Mouse (Mus musculus) lung, adult 18-20 months (tissue): Measurements from ENCODE around the gene Txlnb.
"Not testable (repeated sequence)": the region's sequence is repeated elsewhere in the genome, so short reads cannot be mapped to it uniquely, and the experiment has no call there.

Source experiments
- DNase-seq, 2 experiments: peaks; one replicate each; pipeline ENCODE4 v3.0.0; 2022; ENCODE audit warnings: mixed read lengths in 2 of 2

Gene Txlnb

DNA sequence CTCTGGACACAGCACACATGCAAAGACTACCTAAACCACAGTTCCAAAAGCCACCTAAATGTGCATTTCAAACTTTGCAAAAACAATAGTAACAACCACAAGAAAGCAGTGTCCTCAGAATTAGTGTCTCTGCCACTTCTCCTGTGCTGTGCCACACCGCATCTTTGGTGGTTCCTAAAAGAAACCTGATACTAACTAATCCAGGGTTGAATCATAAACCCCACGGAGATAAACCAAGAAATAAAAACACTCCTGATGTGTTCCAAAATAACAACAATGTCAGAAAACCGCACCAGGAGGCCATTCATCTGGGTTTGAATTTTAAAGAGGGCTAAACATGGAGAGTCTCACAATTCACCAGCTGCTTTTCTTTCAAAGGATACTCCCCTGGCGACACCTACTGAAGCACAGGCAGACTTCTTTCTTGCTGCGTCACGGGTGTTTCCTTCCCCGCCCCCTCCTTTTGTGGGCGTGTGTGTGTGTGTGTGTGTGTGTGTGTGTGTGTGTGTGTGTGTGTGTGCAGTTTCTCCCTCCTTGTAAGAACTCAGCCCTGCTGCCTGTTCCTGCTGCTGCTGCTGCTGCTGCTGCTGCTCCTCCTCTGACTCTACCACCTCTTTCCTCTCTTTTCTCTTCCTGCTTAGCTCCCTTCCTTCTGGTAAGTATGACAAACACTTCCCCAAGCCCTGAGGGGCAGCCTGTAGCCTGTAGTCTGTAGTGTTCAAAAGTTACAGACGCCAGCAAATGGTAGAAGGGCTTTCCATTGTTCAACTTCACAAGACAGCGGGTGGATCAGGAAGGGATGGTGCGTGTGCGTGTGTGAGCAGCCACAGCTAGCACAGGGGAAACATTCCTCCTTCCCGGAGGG lies at the start of gene Txlnb:
Txlnb (plus strand) TSS at position 460 of the 865 bp plus-strand sequence.
- DNase-seq: peak; percentile 57 to 68

DNA sequence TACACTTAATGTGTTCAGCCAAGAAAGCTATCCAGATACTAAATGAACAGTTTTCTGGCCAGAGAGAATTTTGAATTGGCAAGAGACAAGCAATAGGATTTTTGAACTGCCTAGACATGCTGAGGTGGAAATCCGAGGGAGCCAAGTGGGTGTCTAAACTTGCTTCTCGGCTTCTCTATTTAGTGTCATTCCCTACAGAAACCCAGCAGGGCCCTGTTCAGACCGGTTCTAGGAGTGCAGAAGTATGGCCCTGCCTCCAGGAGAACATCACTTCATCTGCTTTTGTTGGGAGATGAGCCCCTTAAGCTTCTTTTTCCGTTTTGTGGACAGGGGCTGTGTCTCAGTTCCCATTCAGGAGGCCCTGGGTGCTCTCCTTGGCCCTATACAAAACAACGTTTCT lies 43.5 kb upstream of the Txlnb start:
- no peak for DNase-seq

DNA sequence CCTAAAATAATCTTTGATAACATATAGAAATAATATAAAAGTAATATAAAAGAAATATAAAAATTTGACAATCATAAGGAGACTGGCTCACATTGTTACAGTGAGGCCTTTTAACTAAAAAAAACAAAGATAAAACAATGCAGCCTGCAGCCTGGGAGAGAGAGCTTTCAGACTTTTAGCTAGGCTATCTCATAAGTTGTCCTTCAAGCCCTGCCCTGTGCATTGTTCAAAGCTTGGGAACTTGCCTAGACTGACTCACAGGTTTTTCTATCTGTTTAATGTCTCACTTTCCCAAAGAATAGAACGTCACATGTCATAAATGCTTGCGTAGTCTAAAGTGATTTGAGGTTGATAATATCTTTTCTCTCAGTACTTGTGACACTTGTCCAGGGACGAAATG lies 36.3 kb upstream of the Txlnb start:
- DNase-seq: no peak

DNA sequence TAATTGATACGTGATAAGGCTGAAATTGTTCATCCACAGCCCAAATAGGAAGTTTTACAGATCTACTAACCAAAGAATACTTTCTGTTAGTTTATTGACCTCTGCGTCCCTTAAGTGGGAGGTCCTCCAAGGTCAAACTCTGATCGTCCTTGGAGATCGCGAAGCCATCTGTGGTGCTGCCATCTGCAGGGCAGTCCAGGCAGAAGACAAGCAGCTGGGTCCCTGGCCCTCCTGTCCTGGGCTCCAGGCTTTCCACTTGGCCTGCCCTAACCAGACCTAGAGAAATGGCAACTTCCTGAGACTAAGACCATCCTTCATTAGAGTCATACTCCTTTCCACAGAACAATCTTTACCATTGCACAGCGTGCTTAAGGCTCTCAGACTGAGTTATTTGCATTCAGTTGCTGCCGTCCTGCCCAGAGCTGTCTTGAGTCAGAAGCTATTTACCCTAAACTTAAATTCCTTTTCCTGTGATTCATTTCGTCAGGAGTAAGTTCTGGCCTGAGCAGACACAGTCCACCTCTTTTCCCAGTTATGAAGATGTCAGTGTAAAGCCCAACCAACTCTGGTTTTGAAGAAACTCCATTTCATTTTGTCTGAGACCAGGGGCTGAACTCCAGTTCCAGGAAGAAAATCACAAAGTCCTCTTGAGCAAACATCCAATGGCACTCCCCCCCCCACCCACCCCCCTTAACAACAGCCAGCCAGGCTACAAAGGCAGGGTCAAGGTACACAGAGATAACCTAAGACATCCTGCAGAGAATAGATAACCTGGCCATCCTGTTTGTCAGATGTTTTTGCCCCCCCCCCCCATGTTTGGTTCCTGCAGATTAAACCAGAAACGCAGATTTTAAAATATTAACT lies 35.0 kb upstream of the Txlnb start:
- peak in 1 of 2 experiments; percentile 5 for DNase-seq

DNA sequence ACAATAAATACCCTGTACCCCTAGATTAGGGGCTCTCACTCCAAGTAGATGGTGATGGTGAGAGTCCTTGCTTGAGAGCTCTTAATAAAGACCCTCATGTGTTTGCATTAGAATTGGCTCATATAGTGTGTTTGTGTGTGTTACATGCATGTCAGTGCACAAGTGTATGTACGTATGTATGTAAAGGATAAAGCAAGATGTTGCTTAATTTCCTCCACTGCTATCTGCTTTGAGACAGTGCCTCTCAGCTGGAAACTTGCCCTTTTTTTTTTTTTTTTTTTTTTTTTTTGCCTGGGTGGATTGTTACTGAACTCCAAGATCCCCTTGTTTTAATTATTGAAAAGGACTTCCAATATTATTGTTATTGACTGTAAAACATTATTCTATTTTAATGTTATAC lies 34.4 kb upstream of the Txlnb start:
- DNase-seq: no peak

DNA sequence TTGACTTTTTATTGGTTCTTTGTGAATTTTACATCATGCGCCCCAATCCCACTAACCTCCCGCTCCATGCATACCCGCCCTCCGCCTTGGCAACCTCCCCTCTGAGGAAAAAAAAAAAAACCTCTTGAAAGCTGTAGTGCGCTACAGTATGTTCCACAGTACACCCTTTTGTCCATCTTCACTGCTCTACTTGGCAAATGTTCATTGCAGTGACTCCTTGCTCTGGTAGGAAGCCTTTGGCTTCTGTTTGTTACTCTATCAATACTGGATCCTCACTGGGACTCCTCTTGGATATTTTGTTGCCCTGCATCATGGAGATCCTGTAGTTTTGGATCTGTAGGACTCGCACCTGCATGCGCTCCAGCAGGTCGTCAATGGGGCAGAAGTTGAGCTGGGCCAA lies 33.1 kb upstream of the Txlnb start:
- no peak for DNase-seq

DNA sequence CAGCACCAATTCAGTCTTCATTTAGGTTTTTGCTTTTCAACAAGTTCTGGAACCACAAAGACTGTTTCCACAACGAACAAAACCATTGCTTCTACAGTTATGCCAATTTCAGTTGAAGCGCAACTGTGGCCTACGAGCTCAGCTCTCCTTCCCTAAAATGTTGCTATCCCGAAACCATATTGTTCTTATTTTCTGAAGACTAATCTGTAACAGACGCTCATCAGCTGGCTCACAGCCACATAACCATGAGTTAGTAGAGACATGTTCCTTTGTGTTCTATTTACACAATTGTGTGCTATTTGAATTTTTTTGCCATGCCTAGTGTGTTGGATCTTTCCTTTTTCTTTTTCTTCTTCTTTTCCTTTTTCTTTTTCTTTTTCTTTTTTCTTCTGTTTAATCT lies 26.2 kb upstream of the Txlnb start:
- no peak for DNase-seq

DNA sequence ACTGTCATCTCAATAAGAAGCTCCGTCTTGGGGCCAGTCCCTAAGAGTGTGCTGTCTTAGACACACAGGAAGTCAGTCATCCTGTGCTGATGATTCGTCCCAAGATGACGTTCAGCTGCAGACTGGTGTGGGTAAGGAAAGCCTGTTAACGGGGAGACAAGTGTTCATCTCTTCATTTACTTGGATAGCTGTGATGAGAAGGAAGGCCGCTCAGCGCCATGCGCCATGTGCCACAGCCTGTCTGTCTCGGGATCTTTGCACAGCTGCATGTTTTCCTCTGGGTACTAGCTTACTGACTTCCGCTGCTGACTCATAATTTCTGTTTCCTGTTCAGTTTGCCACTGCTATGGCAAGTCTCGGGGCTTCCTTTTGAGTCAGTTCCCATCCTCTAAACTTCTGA lies 23.7 kb upstream of the Txlnb start:
- peak in 1 of 2 experiments; percentile 22 for DNase-seq

DNA sequence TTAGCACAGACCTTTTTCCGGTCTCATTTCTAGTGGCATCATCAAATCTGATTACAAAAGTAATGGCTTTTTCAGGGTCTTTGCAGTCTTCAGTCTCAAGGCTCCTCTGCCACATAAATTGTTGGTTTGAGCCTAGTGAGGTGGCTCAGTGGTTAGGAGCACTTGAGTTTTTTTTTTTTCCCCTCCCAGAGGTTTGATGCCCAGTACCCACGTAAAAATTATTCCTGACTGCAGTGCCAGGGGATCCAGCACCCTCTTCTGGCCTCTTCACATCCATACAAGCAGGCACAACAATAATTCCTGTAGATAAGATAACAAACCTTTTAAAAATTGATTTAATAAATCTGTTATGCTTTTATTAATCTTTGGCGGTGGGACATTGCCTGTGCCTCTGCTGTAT lies 21.7 kb upstream of the Txlnb start:
- DNase-seq: no peak

DNA sequence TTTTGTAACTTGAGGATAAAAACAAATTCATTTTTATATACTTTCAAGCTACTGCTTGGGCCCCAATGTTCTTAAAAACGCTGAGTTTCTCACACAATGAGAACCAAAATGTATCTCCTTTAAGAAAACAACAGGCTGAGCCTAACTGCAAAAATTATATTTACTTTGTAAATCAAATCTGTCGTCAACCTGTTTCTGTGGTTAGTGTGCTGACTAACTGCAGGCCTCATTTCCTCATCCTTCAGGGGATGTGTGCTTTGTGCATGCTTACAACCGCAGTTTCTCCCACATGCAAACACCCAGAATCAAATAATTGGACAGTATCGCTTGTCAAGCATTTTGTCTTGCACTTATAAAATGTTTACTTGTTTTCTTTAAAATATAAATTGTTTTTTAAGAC lies 20.9 kb upstream of the Txlnb start:
- peak in 1 of 2 experiments; percentile 10 for DNase-seq

DNA sequence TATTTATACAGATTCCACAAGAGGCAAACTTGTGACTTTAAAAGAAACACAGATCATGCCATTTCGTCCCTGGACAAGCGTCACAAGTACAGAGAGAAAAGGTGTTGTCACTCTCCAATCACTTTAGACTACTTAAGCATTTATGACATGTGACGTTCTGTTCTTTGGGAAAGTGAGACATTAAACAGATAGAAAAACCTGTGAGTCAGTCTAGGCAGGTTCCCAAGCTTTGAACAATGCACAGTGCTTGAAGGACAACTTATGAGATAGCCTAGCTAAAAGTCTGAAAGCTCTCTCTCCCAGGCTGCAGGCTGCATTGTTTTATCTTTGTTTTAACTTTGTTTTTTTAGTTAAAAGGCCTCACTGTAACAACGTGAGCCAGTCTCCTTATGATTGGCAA lies 19.3 kb upstream of the Txlnb start:
- not testable (repeated sequence) for DNase-seq

DNA sequence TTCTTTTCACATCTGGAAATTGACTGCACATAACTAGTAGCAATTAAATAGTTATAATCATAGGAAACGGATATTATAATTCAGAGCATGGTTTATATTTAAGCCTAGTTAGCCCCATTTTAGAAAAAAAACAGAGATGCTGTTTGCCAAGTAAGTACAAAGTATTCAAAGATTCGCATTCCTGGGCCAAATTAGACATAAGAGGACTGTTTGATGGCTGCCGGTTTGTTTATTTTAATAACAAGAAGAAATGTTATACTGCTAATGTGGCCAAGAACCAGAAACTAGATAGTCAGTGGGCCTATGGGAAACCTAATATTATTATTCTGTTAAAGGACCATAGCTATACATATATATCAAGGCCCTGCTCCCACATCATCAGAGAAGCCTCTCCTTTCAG lies 9.3 kb upstream of the Txlnb start:
- DNase-seq: no peak

DNA sequence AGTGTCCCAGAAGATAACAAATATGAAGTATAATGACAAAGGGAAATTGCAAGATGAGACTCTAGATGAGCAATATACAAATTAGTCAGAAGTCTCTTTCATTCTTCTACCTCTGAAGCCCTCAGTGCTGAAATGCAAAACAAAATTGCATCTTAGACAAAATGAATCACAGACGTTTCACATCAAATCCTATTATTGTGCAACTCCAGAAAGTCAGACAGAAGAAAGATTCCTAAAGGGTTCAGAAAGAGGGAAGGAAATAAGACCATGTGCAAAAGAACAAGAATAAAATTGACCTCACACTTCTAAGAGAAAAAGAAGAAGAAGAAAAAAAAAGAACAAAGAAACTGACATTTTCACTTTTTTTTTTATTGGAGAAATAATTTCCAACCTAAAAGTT lies 8.1 kb upstream of the Txlnb start:
- DNase-seq: no peak

DNA sequence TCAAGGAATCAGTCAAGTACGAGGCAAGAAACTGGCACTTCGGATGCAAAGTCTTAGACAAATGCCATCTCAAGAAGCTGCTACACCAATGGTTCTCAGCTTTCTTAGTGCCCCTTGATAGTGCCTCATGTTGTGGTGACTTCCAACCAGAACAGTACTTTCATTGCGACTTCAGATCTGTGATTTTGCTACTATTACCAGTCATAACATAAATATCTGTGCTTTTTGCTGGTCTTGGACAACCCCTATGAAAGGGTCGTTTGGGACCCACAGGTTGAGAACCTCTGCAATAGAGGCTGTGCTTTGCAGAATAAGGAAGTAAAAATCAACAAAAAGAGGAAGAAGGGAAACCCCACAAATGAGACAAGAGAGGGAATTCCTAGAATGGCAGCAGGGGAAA lies 7.7 kb upstream of the Txlnb start:
- DNase-seq: no peak

DNA sequence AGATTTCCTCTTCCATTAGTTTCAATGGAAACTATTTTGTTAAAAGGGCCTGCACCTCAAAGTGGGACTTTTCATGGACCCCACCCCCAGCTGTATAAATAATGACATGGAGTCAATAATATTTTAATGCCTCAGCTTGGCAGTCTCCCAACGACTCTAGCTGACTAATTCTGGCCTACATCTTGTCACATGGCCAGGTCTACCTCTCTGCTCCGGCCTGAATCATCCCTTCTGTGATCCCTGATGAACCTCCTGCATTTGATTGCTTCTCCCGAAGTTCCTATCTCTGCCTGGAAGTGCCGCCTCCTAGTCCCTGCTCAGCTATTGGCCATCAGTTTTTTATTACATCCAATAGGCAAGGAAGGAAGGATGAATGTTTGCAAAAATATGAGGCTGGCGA lies 2.1 kb upstream of the Txlnb start:
- DNase-seq: no peak

DNA sequence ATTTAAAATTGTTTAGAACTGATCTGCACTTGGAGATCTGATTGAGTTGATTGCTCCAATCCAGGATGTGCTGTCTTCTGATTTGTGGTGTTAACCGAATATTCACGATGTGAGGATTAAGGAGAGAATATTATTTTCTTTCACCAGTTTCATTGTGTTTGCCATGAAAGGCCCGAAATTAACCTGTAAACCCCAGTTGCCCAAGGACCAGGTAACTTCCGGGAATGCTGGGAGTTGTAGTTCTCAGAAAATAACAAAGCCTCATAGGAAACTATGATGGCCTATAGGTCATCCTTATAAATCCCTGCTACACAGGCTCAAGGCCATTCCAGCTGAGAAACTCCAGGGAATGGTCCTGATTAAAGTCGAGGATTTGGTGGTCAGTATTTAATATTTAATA lies 1.6 kb upstream of the Txlnb start:
- no peak for DNase-seq

DNA sequence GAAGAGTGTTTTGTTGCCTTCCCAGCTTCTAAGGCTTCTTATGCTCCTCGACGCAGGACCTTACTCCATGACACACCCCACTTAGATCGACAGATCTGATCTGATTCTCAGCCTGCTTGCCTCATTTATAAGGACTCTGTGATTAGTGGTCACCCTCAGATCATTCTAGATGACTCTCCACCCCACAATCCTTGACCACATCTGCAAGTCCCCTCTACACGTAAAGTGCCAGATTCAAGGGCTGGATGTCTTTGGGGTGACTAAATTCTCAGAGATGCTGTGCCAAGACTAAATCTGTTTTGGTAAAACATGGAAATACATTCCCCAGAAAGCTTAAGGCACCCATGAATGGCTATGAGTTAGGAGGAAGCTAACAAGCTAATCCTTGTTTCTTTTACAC lies 799 bp upstream of the Txlnb start:
- no peak for DNase-seq

DNA sequence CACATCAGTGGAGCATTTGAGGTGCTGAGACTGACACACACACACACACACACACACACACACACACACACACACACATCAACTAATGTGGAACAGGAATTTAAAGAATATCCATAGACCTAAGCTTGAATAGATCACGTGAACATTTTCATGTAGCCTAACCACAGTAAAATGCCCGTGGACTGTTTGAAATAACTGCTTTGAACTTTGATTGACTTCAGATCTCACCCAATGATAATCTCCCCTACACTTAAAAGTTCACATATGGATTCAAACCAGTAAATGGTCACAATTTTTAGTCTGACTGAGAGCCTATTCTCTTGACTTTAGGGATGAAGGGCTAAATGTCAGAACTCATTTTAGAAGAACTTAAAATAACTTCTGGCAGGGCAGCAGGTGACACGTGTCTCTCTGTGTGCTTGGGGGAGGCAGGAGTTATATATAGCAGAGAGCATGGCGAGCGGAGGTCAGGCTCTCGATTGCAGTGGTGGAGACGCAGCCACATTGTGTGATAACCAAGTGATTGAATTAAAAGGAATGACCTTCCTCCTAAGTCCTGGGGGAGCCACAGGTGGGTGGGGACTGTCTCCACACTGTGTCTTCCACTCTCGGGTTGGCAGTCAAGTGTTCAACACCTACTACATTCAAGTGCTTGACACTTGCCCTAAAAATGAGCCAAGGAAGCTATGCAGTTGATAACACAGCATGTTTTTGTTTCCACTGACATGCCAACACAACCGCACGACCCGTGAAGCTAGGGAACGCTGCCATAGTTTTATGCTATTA lies 1.0 kb downstream of the Txlnb start:
- no peak for DNase-seq

DNA sequence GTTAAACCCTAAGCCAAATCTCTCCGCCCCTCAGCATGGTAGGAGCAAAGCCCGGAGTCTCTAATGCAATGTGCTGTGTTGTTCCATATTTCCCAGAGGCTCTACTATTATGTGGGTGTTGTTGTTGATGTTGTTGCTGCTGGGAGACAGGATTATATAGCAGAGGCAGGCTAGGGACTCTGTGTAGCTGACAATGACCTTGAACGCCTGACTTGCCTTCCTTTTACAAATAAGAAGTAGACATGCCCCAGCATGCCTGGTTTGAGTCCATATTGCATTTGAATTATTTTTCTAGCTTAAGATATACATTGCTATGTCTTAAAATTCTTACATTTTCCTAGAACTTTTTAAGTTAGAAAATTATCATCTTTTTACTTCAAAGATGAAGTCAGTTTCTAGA lies 1.7 kb downstream of the Txlnb start:
- no peak for DNase-seq

DNA sequence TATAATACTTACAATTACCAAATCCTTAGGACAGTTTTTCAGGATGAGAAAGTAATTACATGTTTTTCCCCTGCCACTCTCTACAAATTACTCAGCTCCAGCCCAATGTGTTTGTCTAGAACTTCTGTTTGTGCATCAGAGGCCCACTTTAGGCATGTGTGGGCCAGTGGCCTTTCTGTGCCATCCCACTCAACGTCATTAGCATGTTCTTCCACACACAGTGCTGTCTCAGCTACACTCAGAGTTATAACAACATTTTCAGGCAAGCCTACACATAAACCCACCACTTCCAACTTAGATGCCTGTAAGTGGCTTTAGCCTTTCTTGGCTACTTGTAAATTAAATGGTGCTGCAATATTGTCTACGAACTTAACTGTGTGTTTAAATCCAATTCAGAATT lies 5.8 kb downstream of the Txlnb start:
- DNase-seq: no peak

DNA sequence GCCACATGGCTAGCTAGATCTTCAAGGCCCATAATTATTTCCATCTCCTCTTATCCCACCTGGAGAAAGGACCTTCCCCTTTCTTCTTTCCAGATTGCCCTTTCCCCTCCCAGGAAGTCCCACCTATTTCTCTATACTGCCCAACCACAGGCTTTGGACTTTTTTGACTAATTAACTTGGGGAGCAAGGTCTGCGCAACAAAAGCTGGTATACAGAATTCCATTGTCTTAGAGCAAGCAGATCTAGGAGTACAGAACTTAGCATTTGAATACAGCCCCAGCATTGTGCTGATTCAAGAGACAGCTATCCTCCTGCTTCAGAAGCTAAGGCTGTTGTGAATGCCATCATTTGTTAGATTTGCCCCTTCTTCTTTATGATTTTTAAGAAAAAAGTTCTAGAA lies 12.5 kb downstream of the Txlnb start:
- DNase-seq: no peak

DNA sequence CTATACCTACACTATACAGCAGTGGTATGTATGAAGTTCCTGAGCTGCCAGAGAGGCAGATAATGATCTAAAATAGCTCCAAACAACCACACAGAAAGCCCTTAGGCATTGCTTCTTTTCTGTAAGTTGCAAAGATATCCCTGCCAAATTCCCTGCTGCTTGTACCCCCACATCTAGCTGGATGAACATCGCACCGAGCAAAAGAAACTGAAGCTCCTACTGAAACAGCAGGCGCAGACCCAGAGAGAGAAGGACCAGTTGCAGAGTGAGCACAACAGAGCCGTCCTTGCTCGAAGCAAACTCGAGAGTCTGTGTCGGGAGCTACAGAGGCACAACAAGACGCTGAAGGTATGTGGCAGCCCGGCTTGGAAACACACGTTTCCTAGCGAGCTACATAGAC lies 19.0 kb downstream of the Txlnb start:
- no peak for DNase-seq

DNA sequence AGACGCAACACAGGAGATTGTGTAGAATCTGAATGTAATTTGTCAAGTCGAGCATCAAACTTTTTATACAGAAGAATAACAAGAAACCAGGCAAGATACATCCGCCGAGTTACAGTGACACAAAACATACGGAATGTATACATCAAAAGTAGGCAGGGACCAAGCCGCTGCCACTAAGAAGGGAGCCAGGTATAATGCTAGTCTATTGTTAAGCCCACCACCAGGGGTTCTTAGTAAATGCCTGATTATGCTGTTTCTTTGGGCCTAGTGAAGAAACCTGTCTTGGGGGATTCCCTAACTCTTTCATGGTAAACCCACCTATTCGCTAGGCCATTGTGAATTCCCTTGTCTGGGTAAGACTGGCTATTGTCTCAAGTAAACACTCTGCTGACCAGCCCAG lies 24.4 kb downstream of the Txlnb start:
- not testable (repeated sequence) for DNase-seq
